Mouse (Mus musculus) bone marrow, adult 2 months (tissue): Measurements from ENCODE around the gene BC005624.

Source experiments
- CTCF ChIP-seq: fragments of 200-500 bp; IDR thresholded peaks from 2 replicates; pipeline ENCODE4 v1.5.1; 2011; ENCODE audit warnings: low read length, control low read depth; ENCODE audit not compliant: control insufficient read depth, insufficient read depth
- POLR2A ChIP-seq: fragments of 200-500 bp; IDR thresholded peaks from 2 replicates; pipeline ENCODE4 v1.6.1; 2011; ENCODE audit warnings: low read depth, mild to moderate bottlenecking, control low read depth, low read length, borderline replicate concordance; ENCODE audit not compliant: control insufficient read depth

GRCm38 (mm10) chr2:30952824-30953490, 29.0 kb downstream of the BC005624 start, which contains the start of gene Tor1b:
- TF ChIP-seq CTCF, result no peak
- TF ChIP-seq POLR2A, result peak; percentile 98
